Mouse (Mus musculus): ENCODE measurements around the gene E330017A01Rik. TPM values are rescaled to one million over a fixed set of nuclear protein-coding genes. Genes with fewer than 3 reads are reported as not detected.

E330017A01Rik gene
- polyA plus RNA-seq, 1 experiment from 2014 or later, result not detected

DNA sequence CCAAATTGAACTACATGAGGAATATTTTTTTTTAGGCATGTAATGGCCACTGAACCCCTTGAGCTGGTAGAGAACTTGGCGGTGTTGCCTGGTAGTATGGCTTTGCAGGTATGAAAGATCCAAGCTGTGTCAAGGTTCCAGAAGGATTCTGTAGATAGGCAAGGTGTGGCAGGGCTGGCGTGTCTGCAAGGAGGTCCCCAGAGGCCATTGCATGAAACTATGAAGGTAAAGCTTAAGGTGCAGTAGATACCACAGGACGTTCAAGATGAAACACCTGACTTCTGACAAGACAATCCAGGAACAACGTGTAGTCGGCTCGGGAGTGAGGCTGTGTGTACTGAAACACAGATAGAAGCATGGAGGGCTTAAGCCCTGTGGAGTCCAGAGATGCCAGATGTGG, 20.1 kb upstream of the E330017A01Rik start:
- WGBS, result 87% methylated on average over 6 of the region's 6 CpGs
- Histone ChIP-seq H3K9me3 (replicated peaks) (no peaks in the 10 kb centered on the region), H3K27ac (no peak overlapping the region), H3K4me3 (replicated peaks) (no peak overlapping the region), H3K4me2 (no peak overlapping the region), H3K36me3 (no peaks in the 10 kb centered on the region), H3K4me1 (no peaks in the 10 kb centered on the region), H3K9ac (no peak overlapping the region), H3K27me3 (no peaks in the 10 kb centered on the region)
- no peak for ATAC-seq (replicated peaks; ENCODE audit: low FRiP score)

DNA sequence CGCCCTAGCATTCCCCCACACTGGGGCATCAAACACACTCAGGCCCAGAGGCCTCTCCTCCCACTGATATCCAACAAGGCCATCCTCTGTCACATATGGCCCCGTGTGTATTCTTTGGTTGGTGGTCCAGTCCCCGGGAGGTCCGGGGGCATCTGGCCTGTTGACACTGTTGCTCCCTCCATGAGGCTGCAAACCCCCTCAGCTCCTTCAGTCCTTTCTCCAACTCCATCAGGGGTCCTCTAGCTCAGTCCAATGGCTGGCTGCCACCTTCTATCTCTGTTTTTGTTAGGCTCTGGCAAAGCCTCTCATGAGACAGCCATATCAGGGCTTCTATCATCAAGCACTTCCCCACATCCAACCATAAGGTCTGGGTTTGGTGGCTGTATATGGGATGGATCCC, 18.0 kb upstream of the E330017A01Rik start:
- 91% methylated on average over 4 of the region's 4 CpGs for WGBS
- ATAC-seq (replicated peaks; ENCODE audit: low FRiP score), result no peak
- no peaks in the 10 kb centered on the region for H3K4me1 ChIP-seq
- H3K36me3 ChIP-seq, result no peaks in the 10 kb centered on the region
- no peak overlapping the region for H3K4me3 ChIP-seq (replicated peaks)
- no peak overlapping the region for H3K4me2 ChIP-seq
- H3K27me3 ChIP-seq, result no peaks in the 10 kb centered on the region
- no peak overlapping the region for H3K27ac ChIP-seq
- H3K9ac ChIP-seq, result no peak overlapping the region
- H3K9me3 ChIP-seq (replicated peaks), result no peaks in the 10 kb centered on the region

DNA sequence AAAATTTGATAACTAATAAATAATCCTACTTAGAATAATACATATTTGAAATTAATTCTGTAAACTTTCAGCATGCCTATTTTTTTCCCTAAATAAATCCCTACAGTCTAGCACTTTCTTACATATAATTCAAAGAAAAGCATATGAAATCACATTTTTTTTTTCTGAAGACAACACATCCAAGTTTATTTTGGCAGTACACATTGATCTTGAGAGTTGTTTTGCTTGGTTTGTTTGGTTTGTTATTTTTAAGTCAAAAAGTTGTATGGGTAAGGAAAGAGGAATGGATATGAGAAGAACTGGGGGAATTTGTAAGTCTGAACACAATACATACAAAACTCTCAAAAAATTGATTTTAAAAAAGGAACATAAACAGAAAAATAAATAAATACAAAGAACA, 17.2 kb upstream of the E330017A01Rik start:
- Histone ChIP-seq H3K4me3 (replicated peaks) (no peak overlapping the region), H3K27me3 (no peaks in the 10 kb centered on the region), H3K9me3 (replicated peaks) (no peaks in the 10 kb centered on the region), H3K4me1 (no peaks in the 10 kb centered on the region), H3K36me3 (no peaks in the 10 kb centered on the region), H3K4me2 (no peak overlapping the region), H3K27ac (no peak overlapping the region), H3K9ac (no peak overlapping the region)
- no peak for ATAC-seq (replicated peaks; ENCODE audit: low FRiP score)

DNA sequence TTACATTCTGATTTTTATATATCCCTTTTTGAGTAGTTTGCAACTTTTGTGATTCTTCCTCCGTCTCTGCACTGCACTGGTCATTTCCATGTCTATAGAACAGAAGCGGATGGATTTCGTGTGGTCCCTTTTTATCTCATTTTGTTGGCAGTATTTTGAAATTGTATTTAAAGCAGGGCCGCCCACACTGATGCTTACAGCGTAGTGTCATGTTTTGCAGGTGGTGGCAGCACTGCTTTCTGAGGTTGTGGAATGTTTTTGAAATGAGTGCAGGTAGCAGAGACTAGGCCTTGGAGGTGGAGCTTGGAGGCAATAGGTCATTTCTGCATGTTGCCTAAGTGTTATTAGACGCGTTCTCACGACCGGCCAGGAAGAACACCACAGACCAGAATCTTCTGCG, 11.4 kb upstream of the E330017A01Rik start:
- no peak overlapping the region for H3K4me2 ChIP-seq
- H3K27ac ChIP-seq, result no peak overlapping the region
- H3K9me3 ChIP-seq (replicated peaks), result no peaks in the 10 kb centered on the region
- 93% methylated on average over 10 of the region's 10 CpGs for WGBS
- no peaks in the 10 kb centered on the region for H3K36me3 ChIP-seq
- H3K4me1 ChIP-seq, result no peaks in the 10 kb centered on the region
- no peak for ATAC-seq (replicated peaks; ENCODE audit: low FRiP score)
- no peak overlapping the region for H3K4me3 ChIP-seq (replicated peaks)
- no peaks in the 10 kb centered on the region for H3K27me3 ChIP-seq
- H3K9ac ChIP-seq, result no peak overlapping the region

DNA sequence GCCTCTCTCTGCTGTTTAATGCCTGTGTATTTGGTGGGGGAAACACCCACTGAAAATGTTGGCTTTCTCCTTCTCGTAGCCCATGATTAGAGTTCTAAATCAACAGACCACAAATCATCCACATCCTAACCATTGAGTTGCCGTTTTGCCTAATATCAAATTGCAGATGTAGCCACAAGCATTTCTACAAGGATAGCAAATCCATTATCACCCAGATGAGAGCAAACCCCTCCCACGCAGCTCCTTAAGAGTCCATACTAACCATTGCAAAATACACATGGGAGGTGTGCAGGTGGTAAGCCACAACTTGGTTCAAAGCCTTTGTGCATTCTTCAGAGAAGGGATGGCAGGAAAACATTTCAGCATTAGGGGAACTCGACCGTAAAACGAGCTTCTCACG, 523 bp downstream of the E330017A01Rik start:
- WGBS, result 42% methylated on average over 7 of the region's 7 CpGs
- Histone ChIP-seq H3K9me3 (replicated peaks) (no peaks in the 10 kb centered on the region), H3K4me1 (0 out of 2 replicates have a peak, but pooled peaks cover 3% of the 10 kb centered on the region), H3K4me3 (replicated peaks) (no peak overlapping the region), H3K27ac (no peak overlapping the region), H3K9ac (no peak overlapping the region), H3K36me3 (no peaks in the 10 kb centered on the region), H3K27me3 (no peaks in the 10 kb centered on the region), H3K4me2 (no peak overlapping the region)
- no peak for ATAC-seq (replicated peaks; ENCODE audit: low FRiP score)

DNA sequence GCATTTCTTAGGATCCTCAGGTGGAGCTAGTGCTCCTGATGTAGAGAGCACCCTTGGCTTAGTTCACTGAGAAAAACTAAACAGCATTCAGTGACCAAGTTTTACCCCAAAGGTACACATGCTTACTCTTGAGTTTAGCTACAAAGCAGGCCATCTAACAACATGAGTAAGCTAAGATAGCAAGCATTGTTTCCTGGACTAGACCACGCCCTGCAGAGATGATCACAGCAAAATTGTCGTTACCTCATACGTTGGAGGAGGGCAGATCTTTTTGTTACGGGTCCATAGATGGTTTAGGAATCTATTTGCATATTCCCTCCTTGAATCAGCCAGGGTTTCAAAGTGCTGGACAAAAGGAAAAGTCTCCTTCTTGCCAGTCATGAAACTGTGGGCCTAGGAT, 1.1 kb downstream of the E330017A01Rik start:
- Histone ChIP-seq H3K27ac (no peak overlapping the region), H3K9ac (no peak overlapping the region), H3K27me3 (no peaks in the 10 kb centered on the region), H3K4me3 (replicated peaks) (no peak overlapping the region), H3K4me1 (0 out of 2 replicates have a peak, but pooled peaks cover 3% of the 10 kb centered on the region), H3K9me3 (replicated peaks) (no peaks in the 10 kb centered on the region), H3K4me2 (no peak overlapping the region), H3K36me3 (no peaks in the 10 kb centered on the region)
- no peak for ATAC-seq (replicated peaks; ENCODE audit: low FRiP score)
- WGBS, result 82% methylated on average over 4 of the region's 4 CpGs

DNA sequence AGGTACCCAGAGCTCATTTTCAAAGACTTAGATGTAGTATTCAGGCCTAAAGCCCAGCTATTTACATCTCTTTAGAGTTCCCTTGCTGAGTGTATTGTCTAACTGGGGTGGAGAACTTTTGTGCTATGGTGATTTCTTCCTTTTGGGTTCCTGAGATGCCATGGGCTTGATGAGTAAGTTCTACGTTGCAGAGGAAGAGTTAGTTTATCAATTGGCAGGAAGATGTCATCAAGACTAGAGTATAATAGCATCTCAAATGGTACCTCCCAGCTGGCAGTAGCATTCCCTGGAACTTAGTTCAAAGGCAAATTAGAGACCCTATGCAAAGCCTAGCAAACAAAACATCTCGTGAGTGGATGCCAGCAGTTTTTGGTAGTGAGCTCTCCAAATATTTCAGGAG, 2.7 kb downstream of the E330017A01Rik start:
- no peaks in the 10 kb centered on the region for H3K36me3 ChIP-seq
- H3K9me3 ChIP-seq (replicated peaks), result no peaks in the 10 kb centered on the region
- H3K4me2 ChIP-seq, result no peak overlapping the region
- H3K27me3 ChIP-seq, result no peaks in the 10 kb centered on the region
- no peak overlapping the region for H3K4me3 ChIP-seq (replicated peaks)
- ATAC-seq (replicated peaks; ENCODE audit: low FRiP score), result no peak
- no peak overlapping the region for H3K9ac ChIP-seq
- H3K4me1 ChIP-seq, result 0 out of 2 replicates have a peak, but pooled peaks cover 3% of the 10 kb centered on the region
- 59% methylated on average over 2 of the region's 2 CpGs for WGBS
- no peak overlapping the region for H3K27ac ChIP-seq

DNA sequence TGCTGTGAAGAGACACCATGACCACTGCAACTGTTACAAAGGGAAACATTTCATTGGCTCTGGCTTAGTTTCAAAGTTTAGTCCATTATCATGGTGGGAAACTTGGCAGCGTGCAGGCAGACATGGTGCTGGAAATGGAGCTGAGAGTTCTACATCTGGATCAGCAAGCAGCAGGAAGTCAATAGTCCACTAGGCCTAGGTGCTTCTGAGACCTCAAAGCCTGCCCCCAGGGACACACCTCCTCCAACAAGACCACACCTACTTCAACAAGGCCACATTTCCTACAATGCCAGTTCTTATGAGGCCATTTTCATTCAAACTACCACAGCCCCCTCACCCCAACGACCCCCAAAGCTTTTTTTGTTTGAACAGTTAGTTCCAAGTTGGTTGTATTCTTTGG, 8.8 kb downstream of the E330017A01Rik start:
- H3K4me2 ChIP-seq, result no peak overlapping the region
- H3K9ac ChIP-seq, result no peak overlapping the region
- no peaks in the 10 kb centered on the region for H3K9me3 ChIP-seq (replicated peaks)
- H3K27me3 ChIP-seq, result no peaks in the 10 kb centered on the region
- no peak overlapping the region for H3K4me3 ChIP-seq (replicated peaks)
- no peak for ATAC-seq (replicated peaks; ENCODE audit: low FRiP score)
- H3K27ac ChIP-seq, result no peak overlapping the region
- no peaks in the 10 kb centered on the region for H3K4me1 ChIP-seq
- WGBS, result 69% methylated on average over 2 of the region's 2 CpGs
- no peaks in the 10 kb centered on the region for H3K36me3 ChIP-seq

DNA sequence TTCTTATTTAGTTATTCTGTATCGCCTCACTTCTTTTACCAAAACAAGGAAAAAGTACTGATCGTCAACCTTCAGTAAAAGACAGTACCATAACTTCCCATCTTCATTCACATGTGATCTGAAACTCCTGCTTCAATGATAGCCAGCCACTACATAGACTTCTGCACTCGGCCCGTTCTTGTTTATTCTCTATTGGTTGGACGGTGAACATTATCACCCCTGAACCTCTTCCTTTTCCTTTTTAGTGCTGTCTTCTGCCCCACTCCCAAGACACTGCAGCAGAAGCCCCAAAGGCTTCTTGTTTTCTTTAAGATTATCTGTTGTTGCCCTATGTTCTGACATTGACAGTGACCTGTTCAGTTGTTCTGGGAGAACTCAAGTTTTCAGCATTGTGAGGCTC, 9.6 kb downstream of the E330017A01Rik start:
- 94% methylated on average over 5 of the region's 5 CpGs for WGBS
- no peak overlapping the region for H3K9ac ChIP-seq
- H3K27ac ChIP-seq, result no peak overlapping the region
- no peak for ATAC-seq (replicated peaks; ENCODE audit: low FRiP score)
- no peaks in the 10 kb centered on the region for H3K4me1 ChIP-seq
- H3K36me3 ChIP-seq, result no peaks in the 10 kb centered on the region
- H3K4me3 ChIP-seq (replicated peaks), result no peak overlapping the region
- H3K27me3 ChIP-seq, result no peaks in the 10 kb centered on the region
- H3K4me2 ChIP-seq, result no peak overlapping the region
- H3K9me3 ChIP-seq (replicated peaks), result no peaks in the 10 kb centered on the region

DNA sequence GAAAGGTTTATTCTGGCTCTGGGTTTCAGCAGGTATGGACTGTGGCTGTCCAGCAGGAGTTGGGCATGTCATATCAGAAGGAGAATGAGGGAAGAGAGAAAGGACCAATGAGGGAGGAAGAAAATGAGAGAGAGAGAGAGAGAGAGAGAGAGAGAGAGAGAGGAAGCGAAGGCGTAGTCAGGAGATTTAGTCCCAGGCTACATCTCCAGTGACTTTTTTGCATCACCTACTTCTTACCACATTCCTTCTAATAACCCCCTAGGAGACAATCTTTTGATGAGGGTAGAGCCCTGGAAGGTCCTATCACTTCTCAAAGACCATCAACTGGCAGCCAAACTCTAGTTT, 10.2 kb downstream of the E330017A01Rik start:
- Histone ChIP-seq H3K9me3 (replicated peaks) (no peaks in the 10 kb centered on the region), H3K27me3 (no peaks in the 10 kb centered on the region), H3K9ac (no peak overlapping the region), H3K27ac (no peak overlapping the region), H3K4me3 (replicated peaks) (no peak overlapping the region), H3K4me1 (no peaks in the 10 kb centered on the region), H3K4me2 (no peak overlapping the region), H3K36me3 (no peaks in the 10 kb centered on the region)
- WGBS, result 100% methylated on average over 2 of the region's 2 CpGs
- ATAC-seq (replicated peaks; ENCODE audit: low FRiP score), result no peak

DNA sequence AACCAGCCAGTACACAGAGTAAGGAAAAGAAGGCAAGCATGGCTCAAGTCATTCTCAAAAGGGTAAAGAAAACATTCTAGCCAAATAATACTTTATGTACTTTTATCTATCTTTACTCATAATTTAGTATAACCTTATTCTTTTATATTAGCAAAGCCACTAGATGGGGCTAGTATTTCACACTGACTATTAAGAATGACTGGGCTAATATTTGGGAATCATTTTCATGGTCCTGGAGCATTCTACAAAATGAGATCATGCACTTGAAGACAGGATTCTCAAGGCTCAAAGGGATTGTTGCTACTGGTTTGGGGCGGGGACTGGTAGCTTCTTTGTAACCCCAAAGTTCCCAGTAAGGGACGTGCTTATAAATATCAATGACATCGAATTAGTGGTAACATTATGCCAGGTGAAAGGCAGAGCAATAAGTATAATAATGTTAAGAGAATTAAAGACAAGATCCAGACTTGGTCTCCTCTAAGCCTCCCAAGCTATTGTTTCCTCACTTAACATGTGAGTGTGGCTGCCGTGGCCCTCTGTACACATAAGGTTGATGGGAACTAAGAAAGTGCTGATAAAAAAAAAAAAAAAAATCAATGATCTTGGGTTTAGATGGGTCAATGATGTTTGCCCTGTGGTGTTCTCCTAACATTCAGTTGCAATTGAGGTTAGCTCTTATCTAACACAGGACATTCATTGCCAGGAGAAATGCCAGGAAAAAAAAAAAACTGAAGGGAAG, 10.8 kb downstream of the E330017A01Rik start:
- Histone ChIP-seq H3K27me3 (no peaks in the 10 kb centered on the region), H3K4me2 (no peak overlapping the region), H3K4me3 (replicated peaks) (no peak overlapping the region), H3K27ac (no peak overlapping the region), H3K4me1 (no peaks in the 10 kb centered on the region), H3K36me3 (no peaks in the 10 kb centered on the region), H3K9ac (no peak overlapping the region), H3K9me3 (replicated peaks) (no peaks in the 10 kb centered on the region)
- WGBS, result 93% methylated on average over 4 of the region's 4 CpGs
- no peak for ATAC-seq (replicated peaks; ENCODE audit: low FRiP score)

DNA sequence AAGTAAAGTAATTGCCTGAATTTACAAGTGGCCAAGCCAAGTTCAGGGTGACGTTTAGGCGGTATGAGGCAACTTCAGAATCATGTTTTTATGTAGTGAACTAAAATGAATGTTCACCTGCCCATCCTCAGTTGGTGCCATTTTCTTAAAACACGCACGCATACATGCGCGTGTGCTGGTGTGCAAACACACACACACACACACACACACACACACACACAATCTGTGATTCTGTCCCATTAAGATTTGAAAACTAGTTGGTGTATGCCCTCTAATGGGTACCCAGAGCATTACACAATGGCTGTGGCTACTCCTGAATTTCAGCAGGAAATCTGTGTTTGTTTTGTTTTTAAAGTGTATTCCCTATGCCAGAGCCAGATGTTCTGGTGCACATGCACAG, 14.6 kb downstream of the E330017A01Rik start:
- 85% methylated on average over 6 of the region's 6 CpGs for WGBS
- no peaks in the 10 kb centered on the region for H3K36me3 ChIP-seq
- H3K27me3 ChIP-seq, result no peaks in the 10 kb centered on the region
- H3K9me3 ChIP-seq (replicated peaks), result no peaks in the 10 kb centered on the region
- H3K9ac ChIP-seq, result no peak overlapping the region
- H3K4me1 ChIP-seq, result no peaks in the 10 kb centered on the region
- no peak; the same call in 1 of the 2 replicates for ATAC-seq (replicated peaks; ENCODE audit: low FRiP score)
- H3K4me3 ChIP-seq (replicated peaks), result no peak overlapping the region
- H3K27ac ChIP-seq, result no peak overlapping the region
- H3K4me2 ChIP-seq, result no peak overlapping the region

DNA sequence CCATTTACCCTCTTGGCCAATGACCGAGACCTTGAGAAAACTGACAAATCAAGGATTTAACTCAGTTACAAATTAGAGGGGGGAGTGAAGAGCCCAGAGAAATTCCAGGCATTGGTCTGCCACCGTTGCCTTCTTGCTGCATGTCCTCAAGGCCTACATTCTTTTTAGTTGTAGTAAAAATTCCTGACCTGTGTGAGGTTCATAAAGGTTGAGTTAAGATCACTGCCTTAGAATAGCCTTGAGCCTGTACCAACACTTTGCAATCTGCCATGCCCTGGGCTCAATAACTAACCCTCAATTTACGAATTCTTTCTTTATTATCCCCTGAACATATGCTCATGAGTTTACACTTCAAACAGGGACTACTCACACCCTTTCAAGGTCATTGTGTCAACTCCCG, 15.4 kb downstream of the E330017A01Rik start:
- Histone ChIP-seq H3K36me3 (no peaks in the 10 kb centered on the region), H3K4me3 (replicated peaks) (no peak overlapping the region), H3K27ac (no peak overlapping the region), H3K27me3 (no peaks in the 10 kb centered on the region), H3K9me3 (replicated peaks) (no peaks in the 10 kb centered on the region), H3K4me2 (no peak overlapping the region), H3K4me1 (no peaks in the 10 kb centered on the region), H3K9ac (no peak overlapping the region)
- WGBS, result 65% methylated on average over 4 of the region's 4 CpGs
- no peak for ATAC-seq (replicated peaks; ENCODE audit: low FRiP score)

All from kidney, embryonic 15.5 days (tissue).